11 mouse cellular contexts compared by ENCODE assay signal in the genomic region with DNA sequence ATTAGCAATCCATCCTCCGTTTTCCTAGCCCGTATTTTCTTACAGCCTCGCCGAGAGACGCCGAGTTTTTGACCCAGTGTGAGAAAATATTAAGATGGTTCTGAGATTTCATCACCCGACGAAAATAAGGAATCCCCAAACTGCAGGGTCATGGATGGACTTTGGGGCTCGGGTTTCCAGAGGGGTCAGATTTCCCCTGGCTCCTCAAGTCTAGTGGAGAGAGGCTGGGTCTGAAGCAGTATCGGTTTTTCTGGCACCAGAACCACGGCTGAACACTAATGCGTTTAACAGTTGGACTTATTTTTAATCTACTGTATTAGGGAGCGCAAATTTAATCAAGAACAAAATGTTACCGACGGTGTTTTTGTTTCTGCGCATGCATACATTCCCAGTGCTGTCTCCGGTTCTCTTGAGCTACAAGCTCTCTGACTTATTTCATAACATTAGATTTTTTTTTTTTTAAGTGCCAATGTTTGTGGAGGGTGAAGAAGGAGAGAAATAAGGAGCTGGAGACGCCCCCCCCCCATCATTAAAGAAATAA.
DNase-seq lines count a peak whose midpoint lies in the region; ATAC-seq and TF ChIP-seq lines count a peak whose summit lies in the region.
"Had no signal": no experiment of that assay in that cellular context is flagged by ENCODE, and none has a peak within 500 bp of the region (broad histone marks: within the 10 kb centered on the region; RNA-seq: fewer than 3 reads in every experiment).

No protein-coding gene starts in this region.

- no peak for TF ChIP-seq CTCF in heart, adult 2 months (IDR thresholded peaks at IDR 0.05)
- no peak for TF ChIP-seq CTCF in lung, postnatal 0 days (IDR thresholded peaks at IDR 0.05)
- no peak for TF ChIP-seq CTCF in thymus, adult 2 months (IDR thresholded peaks at IDR 0.05; ENCODE audit: borderline replicate concordance, control insufficient read depth, extremely low read depth, insufficient read depth, low read length, poor library complexity)

- peaks cover 3% of the 10 kb centered on the region for H3K4me1 ChIP-seq in heart, adult 2 months (ENCODE audit: control insufficient read depth, insufficient read depth, low read length)
- peaks cover 41% of the 10 kb centered on the region for H3K4me1 ChIP-seq in embryonic facial prominence, embryonic 13.5 days
- H3K4me1 ChIP-seq in lung, postnatal 0 days (ENCODE audit: insufficient read depth, low read depth, low read length): no peaks in the 10 kb centered on the region; the same call in 1 of the 2 replicates
- no peaks in the 10 kb centered on the region for H3K4me1 ChIP-seq in thymus, adult 2 months (replicated peaks; ENCODE audit: control insufficient read depth, insufficient read depth, low read length)
- H3K4me1 ChIP-seq in midbrain, embryonic 10.5 days: peaks cover 32% of the 10 kb centered on the region

- ATAC-seq in embryonic facial prominence, embryonic 13.5 days (ENCODE audit: insufficient number of reproducible peaks, insufficient read depth, low FRiP score, low TSS enrichment, low read depth): no peak
- peak; percentile 27 for ATAC-seq in lung, postnatal 0 days
- ATAC-seq in frontal cortex, adult (ENCODE audit: low TSS enrichment): no peak
- ATAC-seq: forebrain, embryonic 14.5 days had no signal

- H3K4me3 ChIP-seq in heart, adult 2 months: no peak overlapping the region; the same call in 1 of the 2 replicates
- H3K4me3 ChIP-seq in embryonic facial prominence, embryonic 13.5 days: peak overlapping the region; percentile 22
- H3K4me3 ChIP-seq in lung, postnatal 0 days (ENCODE audit: low read depth, low read length): peak overlapping the region; percentile 25
- H3K4me3 ChIP-seq in thymus, adult 2 months (ENCODE audit: control insufficient read depth, insufficient read depth, low read length): no peak overlapping the region
- H3K4me3 ChIP-seq in midbrain, embryonic 10.5 days: no peak overlapping the region

- 73% methylated on average over 18 of the region's 18 CpGs for WGBS in heart, adult 2 months
- 19% methylated on average over 18 of the region's 18 CpGs for WGBS in embryonic facial prominence, embryonic 13.5 days
- 23% methylated on average over 18 of the region's 18 CpGs for WGBS in lung, postnatal 0 days
- 96% methylated on average over 18 of the region's 18 CpGs for WGBS in thymus, adult 2 months
- 73% methylated on average over 18 of the region's 18 CpGs for WGBS in midbrain, embryonic 10.5 days

- peak; percentile 25 to 26 for DNase-seq in heart, adult 2 months
- no peak for DNase-seq in heart, postnatal 25 days (ENCODE audit: low spot score)
- peak; percentile 13 to 28 for DNase-seq in heart, postnatal 36 days
- DNase-seq in lung, postnatal 0 days (ENCODE audit: low spot score): peak; percentile 73
- no peak for DNase-seq in thymus, adult 2 months
- DNase-seq in midbrain, embryonic 10.5 days (ENCODE audit: low spot score): no peak
- DNase-seq: adrenal gland, postnatal 36 days had no signal

- H3K9ac ChIP-seq in heart, adult 2 months (ENCODE audit: low read depth, low read length): peak overlapping the region; percentile 30; the same call in 1 of the 2 replicates
- H3K9ac ChIP-seq in embryonic facial prominence, embryonic 13.5 days: peak overlapping the region; percentile 54; the same call in 1 of the 2 replicates
- H3K9ac ChIP-seq in lung, postnatal 0 days (replicated peaks; ENCODE audit: low read depth): no peak overlapping the region

- H3K4me2 ChIP-seq in embryonic facial prominence, embryonic 13.5 days: peak overlapping the region; percentile 52
- H3K4me2 ChIP-seq in lung, postnatal 0 days (replicated peaks; ENCODE audit: low read depth, low read length): peak overlapping the region; percentile 49

- no peaks in the 10 kb centered on the region for H3K79me2 ChIP-seq in heart, adult 2 months (replicated peaks; ENCODE audit: control insufficient read depth, insufficient read depth, low read length)

- TF ChIP-seq EP300 in heart, adult 2 months (IDR thresholded peaks at IDR 0.05; ENCODE audit: insufficient read depth, low read depth, low read length): no peak
- TF ChIP-seq EP300 in lung, postnatal 0 days (IDR thresholded peaks at IDR 0.05): peak; percentile 49

- intact Hi-C loops in heart, adult 2 months (cut with DNase I): loop anchor here (5.0 kb wide), 3 partner anchors 76 to 109 kb away; a partner anchor contains a TSS
- intact Hi-C loops in heart, postnatal 25 days (cut with DNase I): loop anchor here (10.0 kb wide), 1 partner anchor 91 kb away; no protein-coding TSS in a partner anchor
- intact Hi-C loops in heart, postnatal 36 days (cut with DNase I): no loop called here

- peaks cover 4% of the 10 kb centered on the region for H3K36me3 ChIP-seq in heart, adult 2 months (ENCODE audit: control insufficient read depth, insufficient read depth, low read length)
- H3K36me3 ChIP-seq in embryonic facial prominence, embryonic 13.5 days: no peaks in the 10 kb centered on the region
- H3K36me3 ChIP-seq in lung, postnatal 0 days (ENCODE audit: insufficient read depth, low read length): no peaks in the 10 kb centered on the region
- H3K36me3 ChIP-seq in thymus, adult 2 months (ENCODE audit: control insufficient read depth, insufficient read depth, low read length): no peaks in the 10 kb centered on the region
- H3K36me3 ChIP-seq in midbrain, embryonic 10.5 days: no peaks in the 10 kb centered on the region

- no peaks in the 10 kb centered on the region for H3K9me3 ChIP-seq in embryonic facial prominence, embryonic 13.5 days
- no peaks in the 10 kb centered on the region for H3K9me3 ChIP-seq in lung, postnatal 0 days (ENCODE audit: low read length)
- no peaks in the 10 kb centered on the region for H3K9me3 ChIP-seq in midbrain, embryonic 10.5 days (replicated peaks)

- no peak for TF ChIP-seq POLR2A in heart, adult 2 months (IDR thresholded peaks at IDR 0.05; ENCODE audit: insufficient read depth, low read depth, low read length)
- no peak for TF ChIP-seq POLR2A in thymus, adult 2 months (IDR thresholded peaks at IDR 0.05; ENCODE audit: control insufficient read depth, extremely low read depth, insufficient read depth, low read length, poor library complexity)

- H3K27ac ChIP-seq in heart, adult 2 months: peak overlapping the region; percentile 30
- H3K27ac ChIP-seq in embryonic facial prominence, embryonic 13.5 days: peak overlapping the region; percentile 72
- peak overlapping the region; percentile 85 for H3K27ac ChIP-seq in lung, postnatal 0 days (ENCODE audit: low read length)
- no peak overlapping the region for H3K27ac ChIP-seq in thymus, adult 2 months (ENCODE audit: control insufficient read depth, insufficient read depth, low read length)
- H3K27ac ChIP-seq in midbrain, embryonic 10.5 days (replicated peaks): no peak overlapping the region

- no peaks in the 10 kb centered on the region for H3K27me3 ChIP-seq in heart, adult 2 months (ENCODE audit: control insufficient read depth, insufficient read depth, low read length)
- no peaks in the 10 kb centered on the region for H3K27me3 ChIP-seq in embryonic facial prominence, embryonic 13.5 days
- H3K27me3 ChIP-seq in lung, postnatal 0 days (replicated peaks; ENCODE audit: insufficient read depth, low read length): no peaks in the 10 kb centered on the region
- H3K27me3 ChIP-seq in thymus, adult 2 months (ENCODE audit: control insufficient read depth, insufficient read depth, low read length): no peaks in the 10 kb centered on the region
- no peaks in the 10 kb centered on the region for H3K27me3 ChIP-seq in midbrain, embryonic 10.5 days (ENCODE audit: low read depth, poor library complexity, severe bottlenecking)
- H3K27me3 ChIP-seq: CH12.LX had no signal

Comparison
In these comparisons a context has a peak if more than half of its experiments do, and no peak if none do; other contexts are left out.
1. DNase-seq: peak in heart, adult 2 months (2 of 2), heart, postnatal 36 days (2 of 2) and lung, postnatal 0 days (single experiment); none in heart, postnatal 25 days (single experiment), thymus, adult 2 months (single experiment) and midbrain, embryonic 10.5 days (single experiment).
2. H3K27ac ChIP-seq: peak in heart, adult 2 months (single experiment), embryonic facial prominence, embryonic 13.5 days (single experiment) and lung, postnatal 0 days (single experiment); none in thymus, adult 2 months (single experiment) and midbrain, embryonic 10.5 days (single experiment).
3. H3K4me3 ChIP-seq: peak in embryonic facial prominence, embryonic 13.5 days (single experiment) and lung, postnatal 0 days (single experiment); none in heart, adult 2 months (single experiment), thymus, adult 2 months (single experiment) and midbrain, embryonic 10.5 days (single experiment).